Mouse (Mus musculus): ENCODE measurements around the gene Tas1r2.

- peak; percentile 56 for TF ChIP-seq CTCF (IDR thresholded peaks at IDR 0.05; ENCODE audit: insufficient read depth, low read depth, low read length)
- no peak for TF ChIP-seq POLR2A (IDR thresholded peaks at IDR 0.05; ENCODE audit: insufficient read depth, low read depth, low read length)
Measured at GRCm38 (mm10) chr4:139643972-139644371, 9.4 kb upstream of the Tas1r2 start.

Measured in olfactory bulb, adult 2 months (tissue).